Mouse (Mus musculus) gonadal fat pad, adult 2 months (tissue): ENCODE data around the gene Hscb. TPM values are rescaled to one million over a fixed set of nuclear protein-coding genes. Genes with fewer than 3 reads are reported as not detected.

Source experiments
- DNase-seq: peaks from one replicate; pipeline ENCODE4 v3.0.0-alpha.2; 2012; ENCODE audit warnings: low read depth
- polyA plus RNA-seq: library from polyadenylated mRNA; depleted of rRNA; stranded (reverse); fragments of >200 nt; gene quantifications from 2 replicates; pipeline ENCODE4 v1.2.3, GENCODE M21; 2012; rRNA removed

The Hscb gene
- polyA plus RNA-seq, 1 experiment, result 17.2 TPM

DNA sequence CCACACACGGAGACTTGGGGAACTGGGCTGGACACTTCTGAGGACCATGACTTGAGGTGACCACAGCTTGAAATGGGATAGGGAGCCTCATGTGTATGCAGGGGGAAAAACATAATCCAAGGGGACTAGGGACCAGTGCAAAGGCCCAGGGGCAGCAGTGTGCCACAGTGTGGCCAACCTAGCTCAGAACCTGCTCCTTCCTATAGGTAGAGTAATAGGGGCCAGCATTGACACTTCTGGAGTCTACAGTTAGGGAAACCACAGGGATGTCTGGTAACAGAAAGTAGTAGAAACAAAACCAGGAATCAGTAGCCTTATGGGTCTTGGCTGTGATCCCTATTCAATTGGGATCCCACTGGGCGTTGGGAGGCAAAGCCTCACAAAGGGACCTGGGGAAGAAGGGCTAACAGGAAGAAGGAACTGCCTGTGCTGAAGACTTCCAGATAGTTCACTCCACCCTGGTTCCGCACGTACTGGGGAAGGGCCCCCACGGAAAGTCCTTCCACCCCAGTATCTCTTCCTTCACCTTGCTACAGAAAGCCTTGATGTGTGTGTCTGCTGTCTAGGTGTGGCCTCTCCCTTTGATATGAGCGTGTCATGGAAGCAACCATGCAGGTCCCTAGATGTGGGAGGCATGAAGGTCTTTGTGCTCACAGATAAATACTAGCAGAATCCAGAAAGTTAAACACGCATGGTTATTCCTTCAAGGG lies 57.9 kb downstream of the Hscb start:
- DNase-seq, result no peak

- DNase-seq, result no peak
These were observed 58.6 kb downstream of the Hscb start for GRCm38 (mm10) chr5:110780761-110781528.

- DNase-seq, result no peak
These were observed 59.4 kb downstream of the Hscb start, which contains the start of gene Pus1 for GRCm38 (mm10) chr5:110779998-110780760. TSS of gene Pus1 (minus strand) at chr5:110780659.

- DNase-seq, result no peak
These were observed 60.1 kb downstream of the Hscb start for GRCm38 (mm10) chr5:110779276-110779997.

Other genes starting within 250 kb of the Hscb start
- gene Noc4l, start 186.4 kb downstream of the Hscb start, polyA plus RNA-seq, result 33.9 and 37.6 TPM in 2 replicates
- 14.9 and 15.1 TPM in 2 replicates for gene Ddx51, start 186.3 kb downstream of the Hscb start, polyA plus RNA-seq
- 29.4 and 48.4 TPM in 2 replicates for gene Ep400, start 69.1 kb downstream of the Hscb start, polyA plus RNA-seq
- 18.1 and 22.5 TPM in 2 replicates for gene Pus1, start 59.1 kb downstream of the Hscb start, polyA plus RNA-seq
- 36.0 and 43.5 TPM in 2 replicates for gene Ulk1, start 29.7 kb downstream of the Hscb start, polyA plus RNA-seq
- 5.9 and 7.0 TPM in 2 replicates for gene Chek2, start 202 bp upstream of the Hscb start, polyA plus RNA-seq
- 10.1 and 13.0 TPM in 2 replicates for gene Ttc28, start 40.0 kb upstream of the Hscb start, polyA plus RNA-seq